Mouse (Mus musculus): Measurements from ENCODE around the gene Gramd1c. TPM values are rescaled to one million over a fixed set of nuclear protein-coding genes. Genes with fewer than 3 reads are reported as not detected.

Gene Gramd1c
- total RNA-seq, 2 experiments from 2014 or later, result 0.18 to 0.42 TPM

DNA sequence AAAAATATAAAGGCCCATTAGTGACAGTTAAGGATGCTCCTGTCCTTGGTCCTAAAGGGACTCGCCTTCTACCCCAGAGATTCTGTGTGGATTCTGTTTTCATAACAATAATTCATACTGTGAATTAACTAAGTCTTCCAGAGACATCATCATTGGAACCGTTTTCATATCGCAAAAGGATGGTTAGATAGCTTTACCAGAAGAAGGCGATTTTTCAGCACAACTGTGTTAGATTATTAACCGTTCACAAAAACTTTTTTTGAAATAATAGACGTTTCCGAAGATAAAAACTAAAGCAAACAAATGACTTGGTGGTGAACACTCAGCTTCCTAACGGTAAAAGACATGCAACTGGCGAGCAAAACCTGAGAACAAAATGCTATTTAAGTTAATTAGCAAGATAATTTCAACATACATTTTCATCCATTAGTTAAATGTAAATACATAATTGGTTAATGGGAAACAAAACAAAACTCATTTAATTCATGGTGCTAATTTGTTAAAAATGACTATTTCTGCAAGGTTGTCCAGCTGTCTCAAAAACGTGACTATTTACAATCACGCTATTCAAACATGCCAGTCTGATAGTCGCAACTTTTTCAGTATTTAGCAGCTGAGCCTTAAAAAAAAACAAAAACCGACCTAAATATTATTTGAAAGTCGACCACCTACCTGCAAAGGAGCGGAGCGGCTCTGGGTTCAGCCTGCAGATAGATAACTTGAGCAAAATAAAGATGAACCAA is 47.6 kb downstream of the Gramd1c start:
- no peak overlapping the region for H3K27ac ChIP-seq
- intact Hi-C loops (cut with DNase I), result no loop called here
- TF ChIP-seq CTCF (IDR thresholded peaks at IDR 0.05), result no peak
- no peak for DNase-seq
- H3K4me3 ChIP-seq, result peak overlapping the region; percentile 45

DNA sequence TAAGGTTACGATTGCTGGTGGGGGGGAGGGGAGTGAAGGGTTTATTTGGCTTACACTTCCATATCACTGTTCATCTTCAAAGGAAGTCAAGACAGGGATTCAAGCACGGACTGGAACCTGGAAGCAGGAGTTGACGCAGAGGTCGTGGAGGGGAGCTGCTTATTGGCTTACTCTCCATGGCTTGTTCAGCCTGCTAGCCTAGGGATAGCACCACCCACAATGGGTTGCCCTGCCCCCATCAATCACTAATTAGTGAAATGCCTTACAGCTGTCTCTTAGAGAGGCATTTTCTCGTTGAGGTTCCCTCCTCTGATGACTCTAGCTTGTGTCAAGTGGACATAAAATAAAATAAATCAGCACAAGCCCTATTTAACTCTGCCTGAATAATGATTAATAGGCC is 52.1 kb downstream of the Gramd1c start:
- no peak overlapping the region for H3K27ac ChIP-seq
- TF ChIP-seq CTCF (IDR thresholded peaks at IDR 0.05), result no peak
- DNase-seq, result no peak
- H3K4me3 ChIP-seq, result no peak overlapping the region
- intact Hi-C loops (cut with DNase I), result no loop called here

DNA sequence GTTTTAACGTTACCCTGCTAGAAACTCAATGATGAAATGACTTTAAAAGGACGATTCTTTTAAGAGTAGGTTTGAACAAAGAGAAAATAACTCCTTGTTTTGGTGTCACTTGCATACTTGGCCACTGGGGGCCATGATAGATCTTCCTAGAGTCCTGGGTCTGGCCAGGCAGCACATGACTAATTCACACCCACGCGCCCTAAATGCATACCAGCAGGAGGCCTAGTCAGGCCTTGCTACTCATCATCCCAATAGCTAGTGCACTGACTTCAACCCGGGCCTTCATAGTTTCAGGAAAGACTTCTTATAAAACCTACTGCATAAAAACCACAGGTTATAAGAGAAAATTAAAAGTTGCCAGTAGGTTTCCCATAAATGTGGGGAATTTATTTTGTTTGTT is 61.1 kb downstream of the Gramd1c start:
- Histone ChIP-seq H3K4me3 (no peak overlapping the region), H3K27ac (no peak overlapping the region)
- intact Hi-C loops (cut with DNase I), result no loop called here
- TF ChIP-seq CTCF (IDR thresholded peaks at IDR 0.05), result no peak
- DNase-seq, result no peak

DNA sequence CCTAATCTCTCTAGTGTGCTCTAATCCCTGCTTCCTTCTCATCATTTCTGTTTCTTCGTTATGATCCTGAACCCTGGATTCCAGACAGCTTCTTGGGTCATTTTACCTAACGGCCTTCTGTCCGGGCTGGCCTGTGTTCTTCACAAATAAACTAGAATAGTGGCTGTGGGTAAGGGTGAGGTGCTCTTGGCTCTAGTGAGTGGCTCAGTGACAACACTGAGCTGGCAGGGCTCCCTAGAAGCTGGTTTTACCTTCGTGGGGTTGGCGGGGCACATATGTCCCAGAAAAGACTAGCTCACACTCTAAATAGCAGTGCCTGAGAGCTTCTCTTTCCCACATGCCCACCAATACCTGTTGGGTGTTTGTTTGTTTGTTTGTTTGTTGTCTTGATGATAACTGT is 63.6 kb downstream of the Gramd1c start:
- TF ChIP-seq CTCF (IDR thresholded peaks at IDR 0.05), result no peak
- no peak overlapping the region for H3K4me3 ChIP-seq
- H3K27ac ChIP-seq, result no peak overlapping the region
- DNase-seq, result no peak
- intact Hi-C loops (cut with DNase I), result no loop called here

DNA sequence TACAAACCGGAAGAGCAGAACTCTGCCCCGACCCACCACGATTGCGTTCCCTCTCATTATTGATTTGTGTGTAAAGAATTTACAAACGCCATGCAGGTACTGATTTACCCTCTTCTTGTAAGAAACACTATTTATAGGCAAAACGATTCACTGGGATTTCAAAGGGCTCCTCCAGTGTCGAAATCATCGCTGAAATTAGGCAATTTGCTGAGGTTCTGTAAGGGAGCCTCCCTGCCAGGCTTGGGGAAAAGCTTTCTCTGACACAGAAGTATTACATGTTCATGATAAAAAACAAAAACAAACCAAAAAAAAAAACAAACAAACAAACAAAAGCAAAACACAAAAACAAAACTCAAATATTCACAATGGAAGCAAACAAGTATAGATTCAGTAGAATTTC is 64.0 kb downstream of the Gramd1c start:
- intact Hi-C loops (cut with DNase I), result no loop called here
- DNase-seq, result no peak
- H3K27ac ChIP-seq, result no peak overlapping the region
- no peak for TF ChIP-seq CTCF (IDR thresholded peaks at IDR 0.05)
- no peak overlapping the region for H3K4me3 ChIP-seq

DNA sequence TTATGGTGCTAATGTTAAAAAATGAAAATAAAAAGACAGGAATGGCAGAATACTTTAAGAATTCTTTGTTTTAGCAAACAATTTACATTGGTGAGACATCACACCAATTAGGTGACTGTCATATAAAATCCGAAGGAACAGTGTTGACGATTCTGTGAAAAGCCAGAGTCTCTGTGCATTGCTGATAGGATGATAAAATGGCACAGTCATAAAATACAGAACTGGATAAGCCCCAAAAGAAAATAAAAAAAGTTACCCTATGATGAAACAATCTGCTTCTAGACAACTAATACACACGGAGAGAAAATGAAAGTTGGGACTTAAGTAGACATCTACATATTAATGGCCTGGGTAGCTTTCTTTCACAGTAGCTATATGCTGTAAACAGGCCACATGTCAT is 68.5 kb downstream of the Gramd1c start:
- Histone ChIP-seq H3K4me3 (no peak overlapping the region), H3K27ac (no peak overlapping the region)
- DNase-seq, result no peak
- no peak for TF ChIP-seq CTCF (IDR thresholded peaks at IDR 0.05)
- intact Hi-C loops (cut with DNase I), result no loop called here

DNA sequence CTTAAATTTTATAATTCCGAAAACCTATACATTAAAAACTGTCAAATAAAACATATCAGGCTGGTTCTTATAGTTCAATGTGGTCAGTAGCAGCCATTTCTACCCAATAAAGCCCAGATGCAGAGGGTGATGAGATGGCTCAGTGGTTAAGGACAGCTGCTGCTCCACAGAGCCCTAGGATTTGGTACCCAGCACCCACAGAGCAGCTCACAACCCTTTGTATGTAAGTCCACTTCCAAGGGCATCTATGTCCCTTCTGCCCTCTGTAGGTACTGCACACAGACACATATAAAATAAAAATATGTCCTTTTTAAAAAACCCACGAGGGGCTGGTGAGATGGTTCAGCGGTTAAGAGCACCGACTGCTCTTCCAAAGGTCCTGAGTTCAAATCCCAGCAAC is 76.8 kb downstream of the Gramd1c start:
- H3K4me3 ChIP-seq, result no peak overlapping the region
- no peak overlapping the region for H3K27ac ChIP-seq
- DNase-seq, result no peak
- TF ChIP-seq CTCF (IDR thresholded peaks at IDR 0.05), result no peak
- intact Hi-C loops (cut with DNase I), result no loop called here

DNA sequence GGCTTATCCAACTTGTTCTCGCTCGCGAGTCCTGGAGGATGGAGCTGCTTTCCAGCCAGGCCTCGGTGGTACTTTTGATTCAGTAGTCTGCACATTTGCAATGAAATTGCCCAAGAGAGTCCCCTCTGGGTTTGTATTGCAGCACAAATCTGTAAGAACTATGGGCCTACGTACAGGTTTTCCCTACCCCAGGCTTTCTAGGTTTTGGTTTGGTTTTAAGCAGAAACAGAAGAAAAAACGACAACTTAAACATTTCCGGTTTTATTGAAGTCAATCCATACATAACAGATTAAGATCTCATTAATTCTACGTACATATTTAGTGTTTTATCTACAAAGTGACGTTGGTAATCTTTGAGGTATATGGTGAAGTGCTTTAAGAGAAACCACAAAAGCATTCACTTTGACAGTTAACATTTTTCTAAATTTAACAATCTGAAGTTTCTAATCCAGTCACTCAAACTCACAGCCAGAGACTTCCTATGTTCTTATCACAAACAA is 83.0 kb downstream of the Gramd1c start:
- intact Hi-C loops (cut with DNase I), result no loop called here

DNA sequence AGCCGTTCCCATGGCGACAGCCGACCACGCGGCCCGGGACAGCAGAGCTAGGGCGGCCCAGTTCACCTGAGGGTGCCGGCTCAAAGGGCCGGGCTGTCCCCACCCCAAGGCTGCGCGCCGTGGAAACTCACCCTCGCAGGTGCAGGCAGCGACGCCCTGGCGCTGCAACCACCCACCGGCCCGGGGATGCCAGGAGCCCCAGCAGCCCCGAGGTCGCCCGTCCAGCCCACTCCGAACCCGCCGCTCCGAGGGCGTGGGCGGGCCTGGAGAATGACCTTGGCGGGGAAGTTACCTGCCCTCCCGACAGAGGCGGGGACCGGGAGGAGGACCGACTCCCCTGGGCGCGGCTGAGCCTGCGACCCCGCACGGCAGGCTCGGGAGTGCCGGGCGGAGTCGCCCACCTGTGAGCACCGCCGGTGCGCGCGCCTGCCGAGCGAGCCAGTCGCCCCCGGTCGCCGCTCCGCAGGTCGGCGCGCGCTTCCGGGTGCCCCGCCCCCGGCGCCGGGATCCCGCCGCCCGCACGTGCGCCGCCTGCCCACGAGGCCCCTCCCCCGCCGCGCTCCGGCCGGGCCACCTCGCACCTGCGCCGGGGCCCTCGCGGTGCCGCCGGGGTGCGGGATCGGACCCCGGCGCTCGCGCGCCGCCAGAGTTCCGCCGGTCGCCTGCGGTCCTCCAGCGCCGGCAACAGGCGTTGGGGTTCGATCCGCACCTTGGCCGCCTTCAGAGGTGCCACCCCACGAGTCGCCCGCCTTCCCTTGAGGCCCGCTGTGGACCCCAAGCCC is 83.6 kb downstream of the Gramd1c start, which contains the start of gene Zdhhc23:
Zdhhc23 (minus strand) TSS at position 464 of the 782 bp plus-strand sequence.
- intact Hi-C loops (cut with DNase I), result no loop called here
- Histone ChIP-seq H3K27ac (peak within 1 kb of the TSS; percentile 43; the same call in 1 of the 2 replicates), H3K4me3 (peak within 1 kb of the TSS; percentile 91)
- TF ChIP-seq CTCF (IDR thresholded peaks at IDR 0.05), result no peak
- DNase-seq, result peak; percentile 56

More for the DNA sequence above, 83.0 kb downstream of the Gramd1c start:
- Histone ChIP-seq H3K27ac (no peak overlapping the region), H3K4me3 (peak overlapping the region; percentile 91)
- no peak for DNase-seq
- TF ChIP-seq CTCF (IDR thresholded peaks at IDR 0.05), result no peak

DNA sequence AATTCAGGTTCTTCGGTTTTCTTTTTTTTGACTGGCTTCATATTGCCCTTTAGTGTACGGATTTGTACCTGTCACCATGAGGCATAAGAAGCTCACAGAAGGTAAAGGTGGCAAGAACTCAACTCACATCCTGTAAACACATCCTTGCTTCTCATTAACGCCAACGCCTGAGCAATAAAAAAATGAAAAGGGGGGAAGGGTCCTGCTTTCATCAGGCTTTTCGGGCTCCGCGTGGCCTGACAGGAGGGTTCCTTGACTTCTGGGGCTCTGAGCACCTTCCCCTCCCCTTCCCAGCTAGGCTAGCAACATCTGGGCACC is 84.2 kb downstream of the Gramd1c start:
- Histone ChIP-seq H3K27ac (no peak overlapping the region), H3K4me3 (peak overlapping the region; percentile 91)
- DNase-seq, result no peak
- TF ChIP-seq CTCF (IDR thresholded peaks at IDR 0.05), result no peak
- intact Hi-C loops (cut with DNase I), result no loop called here

DNA sequence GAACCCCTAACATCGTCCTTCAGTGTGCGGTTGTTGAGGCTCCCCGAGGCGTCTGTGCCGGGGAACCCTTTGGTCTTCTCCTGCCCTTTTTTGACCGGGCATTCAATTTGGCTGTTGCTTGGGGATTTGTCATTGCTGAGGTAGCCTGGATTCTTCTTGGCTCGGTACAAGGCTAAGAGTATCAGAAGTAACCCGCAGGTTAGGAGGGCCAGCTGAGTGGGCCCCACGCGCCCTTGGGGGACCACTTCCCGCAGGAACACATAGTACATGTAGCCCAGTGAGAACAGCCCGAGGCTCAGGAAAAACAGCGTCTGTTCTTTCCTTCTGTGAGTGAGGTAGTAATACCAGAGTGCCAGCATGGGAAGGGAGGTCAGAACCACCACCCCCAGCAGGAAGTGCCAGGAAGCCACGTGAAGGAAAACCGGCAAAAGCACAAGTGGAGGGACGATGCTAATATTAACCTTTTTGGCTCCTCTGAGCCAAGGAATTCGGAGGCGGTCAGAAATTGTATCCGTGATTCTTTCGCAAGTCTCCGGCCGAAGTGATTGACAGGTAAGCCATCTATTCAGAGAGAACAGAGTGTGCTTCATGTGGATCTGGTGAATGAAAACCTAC is 89.4 kb downstream of the Gramd1c start:
- intact Hi-C loops (cut with DNase I), result no loop called here
- peak overlapping the region; percentile 83 for H3K27ac ChIP-seq
- peak; percentile 75 for DNase-seq
- peak overlapping the region; percentile 60 for H3K4me3 ChIP-seq
- no peak for TF ChIP-seq CTCF (IDR thresholded peaks at IDR 0.05)

DNA sequence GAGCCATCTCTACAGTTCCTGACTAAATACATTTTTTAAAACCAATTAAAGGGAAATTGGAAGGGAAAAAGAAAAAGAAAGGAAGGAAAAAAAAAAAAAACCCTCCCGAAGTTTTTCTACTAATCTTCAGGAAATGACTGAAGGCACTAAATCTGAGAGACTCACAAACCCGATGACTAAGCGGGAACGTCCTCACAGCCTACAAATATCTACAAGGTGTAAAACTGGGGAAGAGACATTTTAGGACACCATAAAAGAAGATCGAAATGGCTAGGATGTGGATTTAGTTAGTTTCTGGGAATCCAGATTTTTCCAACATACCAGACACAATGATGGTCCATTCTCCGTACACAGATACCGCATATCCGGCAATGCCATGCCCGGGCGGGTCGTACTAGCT is 90.0 kb downstream of the Gramd1c start:
- no peak for DNase-seq
- no peak for TF ChIP-seq CTCF (IDR thresholded peaks at IDR 0.05)
- Histone ChIP-seq H3K27ac (peak overlapping the region; percentile 83), H3K4me3 (peak overlapping the region; percentile 60)
- intact Hi-C loops (cut with DNase I), result no loop called here

DNA sequence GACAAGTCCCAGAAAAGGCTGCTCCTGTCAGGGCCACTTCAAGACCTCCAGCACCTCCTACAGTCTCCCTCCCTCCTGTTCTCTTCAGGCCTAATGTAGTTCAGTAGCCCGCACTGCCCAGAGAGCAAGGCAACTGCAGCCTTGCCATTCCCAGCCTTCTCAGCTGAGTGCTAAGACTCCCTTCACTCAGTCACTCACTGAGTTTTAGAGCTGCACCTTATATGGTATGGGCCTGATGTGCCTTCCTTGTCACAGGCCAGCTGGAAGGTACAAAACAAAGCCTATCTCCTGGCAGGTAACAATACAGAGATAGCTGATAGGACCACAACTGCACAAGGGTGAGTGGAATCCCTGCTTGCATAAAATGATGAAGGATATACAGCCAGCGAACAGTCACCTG is 90.8 kb downstream of the Gramd1c start:
- Histone ChIP-seq H3K27ac (no peak overlapping the region), H3K4me3 (peak overlapping the region; percentile 60)
- intact Hi-C loops (cut with DNase I), result no loop called here
- TF ChIP-seq CTCF (IDR thresholded peaks at IDR 0.05), result no peak
- DNase-seq, result no peak
